Mouse (Mus musculus): Measurements from ENCODE around the gene Opcml. TPM values are rescaled to one million over a fixed set of nuclear protein-coding genes. Genes with fewer than 3 reads are reported as not detected.

The Opcml gene
- total and polyA plus RNA-seq, 2 experiments from 2014 or later = 71.2 to 128 TPM

GRCm38 (mm10) chr9:28083754-28084153 is 293.2 kb downstream of the Opcml start:
- Histone ChIP-seq H3K4me1 (ENCODE audit: insufficient read depth, low read length) (peaks cover 5% of the 10 kb centered on the region; the same call in 1 of the 2 replicates), H3K27ac (ENCODE audit: low read depth, low read length) (no peak overlapping the region), H3K9ac (replicated peaks; ENCODE audit: low read length, poor library complexity, severe bottlenecking) (no peak overlapping the region), H3K4me2 (ENCODE audit: low read depth, low read length, poor library complexity, severe bottlenecking) (no peak overlapping the region), H3K9me3 (ENCODE audit: low read length) (no peaks in the 10 kb centered on the region), H3K36me3 (ENCODE audit: insufficient read depth, low read length) (no peaks in the 10 kb centered on the region), H3K4me3 (ENCODE audit: low read depth, low read length) (no peak overlapping the region), H3K27me3 (ENCODE audit: insufficient read depth, low read length) (no peaks in the 10 kb centered on the region)
- WGBS = 44% methylated on average over 3 of the region's 3 CpGs
- peak; percentile 9 for DNase-seq (ENCODE audit: low spot score)
- no peak for TF ChIP-seq CTCF (IDR thresholded peaks at IDR 0.05)
- no peak for ATAC-seq (ENCODE audit: low FRiP score)

GRCm38 (mm10) chr9:28084273-28084726 is 293.7 kb downstream of the Opcml start:
- no peak overlapping the region for H3K9ac ChIP-seq (replicated peaks; ENCODE audit: low read length, poor library complexity, severe bottlenecking)
- no peaks in the 10 kb centered on the region for H3K27me3 ChIP-seq (ENCODE audit: insufficient read depth, low read length)
- 10% methylated on average over 2 of the region's 2 CpGs for WGBS
- H3K9me3 ChIP-seq (ENCODE audit: low read length) = no peaks in the 10 kb centered on the region
- no peaks in the 10 kb centered on the region for H3K36me3 ChIP-seq (ENCODE audit: insufficient read depth, low read length)
- peak; percentile 36 for DNase-seq (ENCODE audit: low spot score)
- ATAC-seq (ENCODE audit: low FRiP score) = 0 out of 2 replicates have a peak, but pooled peaks have one; percentile 47
- no peak overlapping the region for H3K4me2 ChIP-seq (ENCODE audit: low read depth, low read length, poor library complexity, severe bottlenecking)
- TF ChIP-seq CTCF (IDR thresholded peaks at IDR 0.05) = no peak
- H3K4me3 ChIP-seq (ENCODE audit: low read depth, low read length) = no peak overlapping the region
- no peak overlapping the region for H3K27ac ChIP-seq (ENCODE audit: low read depth, low read length)
- H3K4me1 ChIP-seq (ENCODE audit: insufficient read depth, low read length) = peaks cover 5% of the 10 kb centered on the region; the same call in 1 of the 2 replicates

GRCm38 (mm10) chr9:28091395-28091794 is 300.8 kb downstream of the Opcml start:
- WGBS = 79% methylated on average over 1 of the region's 1 CpGs
- no peaks in the 10 kb centered on the region for H3K4me1 ChIP-seq (ENCODE audit: insufficient read depth, low read length)
- TF ChIP-seq CTCF (IDR thresholded peaks at IDR 0.05) = no peak
- no peak overlapping the region for H3K4me3 ChIP-seq (ENCODE audit: low read depth, low read length)
- H3K9me3 ChIP-seq (ENCODE audit: low read length) = 0 out of 2 replicates have a peak, but pooled peaks cover 3% of the 10 kb centered on the region
- no peak for ATAC-seq (ENCODE audit: low FRiP score)
- H3K27ac ChIP-seq (ENCODE audit: low read depth, low read length) = no peak overlapping the region
- no peak overlapping the region for H3K4me2 ChIP-seq (ENCODE audit: low read depth, low read length, poor library complexity, severe bottlenecking)
- H3K36me3 ChIP-seq (ENCODE audit: insufficient read depth, low read length) = no peaks in the 10 kb centered on the region
- DNase-seq (ENCODE audit: low spot score) = no peak
- no peak overlapping the region for H3K9ac ChIP-seq (replicated peaks; ENCODE audit: low read length, poor library complexity, severe bottlenecking)
- no peaks in the 10 kb centered on the region for H3K27me3 ChIP-seq (ENCODE audit: insufficient read depth, low read length)

- ATAC-seq (ENCODE audit: low FRiP score) = no peak
- H3K27me3 ChIP-seq (ENCODE audit: insufficient read depth, low read length) = no peaks in the 10 kb centered on the region
- no peak for TF ChIP-seq CTCF (IDR thresholded peaks at IDR 0.05)
- no peaks in the 10 kb centered on the region for H3K4me1 ChIP-seq (ENCODE audit: insufficient read depth, low read length)
- 0 out of 2 replicates have a peak, but pooled peaks cover 3% of the 10 kb centered on the region for H3K9me3 ChIP-seq (ENCODE audit: low read length)
- DNase-seq (ENCODE audit: low spot score) = no peak
- no peak overlapping the region for H3K27ac ChIP-seq (ENCODE audit: low read depth, low read length)
- no peak overlapping the region for H3K4me3 ChIP-seq (ENCODE audit: low read depth, low read length)
- H3K9ac ChIP-seq (replicated peaks; ENCODE audit: low read length, poor library complexity, severe bottlenecking) = no peak overlapping the region
- H3K4me2 ChIP-seq (ENCODE audit: low read depth, low read length, poor library complexity, severe bottlenecking) = no peak overlapping the region
- WGBS = 93% methylated on average over 4 of the region's 4 CpGs
- H3K36me3 ChIP-seq (ENCODE audit: insufficient read depth, low read length) = no peaks in the 10 kb centered on the region
These were observed 304.1 kb downstream of the Opcml start for GRCm38 (mm10) chr9:28094722-28095121.

- no peak for DNase-seq (ENCODE audit: low spot score)
- TF ChIP-seq CTCF (IDR thresholded peaks at IDR 0.05) = no peak
- no peaks in the 10 kb centered on the region for H3K27me3 ChIP-seq (ENCODE audit: insufficient read depth, low read length)
- H3K9ac ChIP-seq (replicated peaks; ENCODE audit: low read length, poor library complexity, severe bottlenecking) = no peak overlapping the region
- no peak overlapping the region for H3K27ac ChIP-seq (ENCODE audit: low read depth, low read length)
- ATAC-seq (ENCODE audit: low FRiP score) = no peak
- 95% methylated on average over 2 of the region's 2 CpGs for WGBS
- H3K4me1 ChIP-seq (ENCODE audit: insufficient read depth, low read length) = no peaks in the 10 kb centered on the region
- no peaks in the 10 kb centered on the region for H3K36me3 ChIP-seq (ENCODE audit: insufficient read depth, low read length)
- H3K4me3 ChIP-seq (ENCODE audit: low read depth, low read length) = no peak overlapping the region
- no peaks in the 10 kb centered on the region for H3K9me3 ChIP-seq (ENCODE audit: low read length)
- H3K4me2 ChIP-seq (ENCODE audit: low read depth, low read length, poor library complexity, severe bottlenecking) = no peak overlapping the region
These were observed 305.6 kb downstream of the Opcml start for GRCm38 (mm10) chr9:28096204-28096603.

DNA sequence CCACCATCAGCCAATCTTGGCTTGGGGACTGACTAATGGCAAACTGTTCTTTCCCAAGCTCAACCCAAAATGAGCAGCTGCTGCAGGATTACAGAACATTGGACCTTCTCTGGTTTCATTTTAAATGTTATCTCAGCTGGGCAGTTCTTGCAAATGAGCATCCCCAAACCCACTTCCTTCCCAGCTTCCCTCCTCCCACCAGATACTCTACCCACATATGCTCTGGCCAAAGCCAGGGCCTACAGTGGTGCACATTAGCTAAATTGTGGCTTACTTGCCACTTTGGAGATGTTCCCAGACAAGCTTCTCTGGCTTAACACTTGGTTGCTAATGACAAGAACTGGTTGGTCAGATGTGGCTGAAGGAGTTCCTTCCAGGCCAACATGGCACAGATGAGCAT is 311.4 kb downstream of the Opcml start:
- H3K4me2 ChIP-seq (ENCODE audit: low read depth, low read length, poor library complexity, severe bottlenecking) = no peak overlapping the region
- H3K36me3 ChIP-seq (ENCODE audit: insufficient read depth, low read length) = no peaks in the 10 kb centered on the region
- no peaks in the 10 kb centered on the region for H3K9me3 ChIP-seq (ENCODE audit: low read length)
- no peak overlapping the region for H3K4me3 ChIP-seq (ENCODE audit: low read depth, low read length)
- TF ChIP-seq CTCF (IDR thresholded peaks at IDR 0.05) = no peak
- H3K27ac ChIP-seq (ENCODE audit: low read depth, low read length) = no peak overlapping the region
- no peaks in the 10 kb centered on the region for H3K4me1 ChIP-seq (ENCODE audit: insufficient read depth, low read length)
- H3K9ac ChIP-seq (replicated peaks; ENCODE audit: low read length, poor library complexity, severe bottlenecking) = no peak overlapping the region
- ATAC-seq (ENCODE audit: low FRiP score) (no peak), DNase-seq (ENCODE audit: low spot score) (peak; percentile 28)
- H3K27me3 ChIP-seq (ENCODE audit: insufficient read depth, low read length) = no peaks in the 10 kb centered on the region
